Mouse (Mus musculus) retina, adult 2 months (tissue): ENCODE measurements at regions not wholly inside any gene's neighbourhood (a gene's known extent, or its start where the extent isn't known, plus 50 kb on each side); places are given as distances from the start of the nearest gene placed in this dataset.
A peak's percentile ranks its signal among the peaks of the same experiment; 100 is the strongest.

ENCODE experiments used
- DNase-seq: peaks from one replicate; pipeline ENCODE4 v3.0.0-alpha.2; 2012; ENCODE audit warnings: low read depth, low spot score

GRCm38 (mm10) chr1:193484977-193485376 lies 114.9 kb upstream of the Camk1g start:
- no peak for DNase-seq

GRCm38 (mm10) chr1:193477298-193477697 lies 107.2 kb upstream of the Camk1g start:
- no peak for DNase-seq

DNA sequence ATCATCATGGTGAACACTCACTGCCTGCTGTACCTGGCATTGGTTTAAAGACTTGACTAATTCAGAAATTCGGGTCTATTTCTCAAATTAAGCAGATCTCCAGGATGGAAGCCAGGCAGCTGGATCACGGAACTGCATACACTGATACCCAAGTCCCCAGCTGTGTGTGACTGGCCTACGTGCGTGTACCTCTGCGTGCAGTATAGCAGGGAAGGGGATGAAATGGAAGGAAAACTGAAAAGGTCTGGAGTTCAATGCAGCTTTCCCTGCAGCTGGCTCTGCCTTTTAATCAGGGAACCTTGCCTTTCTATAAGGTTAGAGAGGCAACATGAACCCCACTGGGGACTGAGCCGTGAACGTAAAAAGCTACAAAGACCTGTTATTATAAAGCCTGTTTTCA lies 106.7 kb upstream of the Camk1g start:
- no peak for DNase-seq

DNA sequence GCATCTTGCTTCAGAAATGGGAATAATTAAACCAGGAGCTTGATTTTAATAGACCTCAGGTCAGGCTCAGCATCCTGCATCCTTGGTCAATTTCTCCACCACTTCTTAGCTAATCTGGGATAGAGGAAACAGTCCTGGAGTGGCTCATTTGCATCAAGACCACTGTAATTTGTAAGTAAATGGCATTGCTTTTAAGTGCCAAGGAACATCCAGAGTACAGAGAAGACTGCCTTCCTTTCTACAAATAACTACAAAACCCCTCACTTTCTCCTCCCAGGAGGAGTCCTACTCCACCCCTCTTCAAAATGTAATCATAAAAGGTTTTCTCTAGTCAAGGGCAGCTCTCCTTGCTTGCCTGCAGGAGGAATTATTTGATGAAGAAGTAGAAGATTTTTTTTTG lies 96.2 kb upstream of the Camk1g start:
- DNase-seq: no peak

GRCm38 (mm10) chr1:193459735-193460134 lies 89.6 kb upstream of the Camk1g start:
- DNase-seq: no peak

DNA sequence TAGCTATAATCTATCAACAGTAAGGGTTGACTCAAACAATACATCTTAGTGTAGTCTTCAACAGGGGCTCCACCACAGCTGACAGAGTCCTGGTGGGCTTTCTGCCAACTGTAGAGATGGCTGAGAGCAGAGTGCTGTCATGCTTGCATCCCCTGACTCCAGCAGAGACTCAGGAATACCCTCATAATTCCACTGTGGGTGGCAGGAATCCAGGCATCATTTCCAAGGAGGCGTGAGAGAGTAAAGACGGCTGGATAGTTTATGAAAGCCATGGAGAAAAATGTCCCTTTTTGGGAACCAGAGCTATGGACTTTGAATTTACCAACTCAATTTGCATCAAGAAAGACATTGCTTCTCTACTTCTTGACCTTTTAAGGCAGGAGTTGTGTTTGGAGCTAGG lies 87.8 kb upstream of the Camk1g start:
- no peak for DNase-seq

DNA sequence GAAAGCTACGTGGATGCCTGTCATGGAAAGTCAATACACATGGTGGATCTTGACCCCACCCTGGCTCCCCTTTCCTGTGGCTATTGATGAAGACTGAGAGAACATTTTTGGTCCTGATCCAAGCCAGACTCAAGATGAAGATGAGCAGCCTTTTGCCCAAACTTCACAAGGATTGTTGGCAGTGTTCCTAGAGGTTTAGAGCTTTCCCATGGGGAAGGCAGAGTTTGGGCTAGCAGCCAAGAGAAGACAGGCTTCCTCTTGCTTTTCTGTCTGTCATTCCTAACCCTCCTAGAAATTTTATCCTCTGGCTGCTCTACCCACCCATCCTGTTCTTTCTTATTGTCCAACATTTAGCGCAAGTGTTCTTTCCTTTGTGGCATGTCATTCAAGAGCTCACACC lies 83.6 kb upstream of the Camk1g start:
- no peak for DNase-seq

DNA sequence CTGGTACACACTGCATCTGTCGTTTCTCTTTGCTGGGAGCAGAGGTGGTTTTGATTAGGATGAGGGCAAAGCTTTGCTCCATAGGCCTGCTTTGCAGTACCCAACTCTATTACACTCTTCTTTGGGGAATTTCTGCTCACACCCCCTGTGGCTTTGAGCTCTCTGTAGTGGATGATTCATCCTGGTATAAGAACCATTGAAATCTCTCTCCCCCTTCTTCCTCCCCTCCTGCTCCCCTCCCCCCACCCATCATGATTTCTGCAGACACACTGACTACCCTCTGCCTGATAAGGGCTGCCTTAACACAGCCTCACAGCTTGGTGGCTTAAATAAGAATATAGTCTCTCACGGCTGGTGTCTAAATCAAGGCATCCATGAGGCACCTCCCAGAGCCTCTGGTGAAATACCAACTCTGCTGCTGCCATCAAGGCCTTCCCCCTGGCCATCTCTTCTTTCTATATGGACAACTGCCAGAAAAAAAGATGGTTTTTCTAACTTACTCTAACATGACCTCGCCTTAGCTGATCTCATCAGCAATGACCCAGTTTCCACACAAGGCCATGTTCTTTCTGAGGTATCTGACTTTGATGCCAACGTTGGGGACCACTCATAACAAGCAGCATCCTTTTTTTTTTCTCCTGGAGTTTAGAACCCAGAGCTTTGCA lies 81.5 kb upstream of the Camk1g start:
- no peak for DNase-seq

DNA sequence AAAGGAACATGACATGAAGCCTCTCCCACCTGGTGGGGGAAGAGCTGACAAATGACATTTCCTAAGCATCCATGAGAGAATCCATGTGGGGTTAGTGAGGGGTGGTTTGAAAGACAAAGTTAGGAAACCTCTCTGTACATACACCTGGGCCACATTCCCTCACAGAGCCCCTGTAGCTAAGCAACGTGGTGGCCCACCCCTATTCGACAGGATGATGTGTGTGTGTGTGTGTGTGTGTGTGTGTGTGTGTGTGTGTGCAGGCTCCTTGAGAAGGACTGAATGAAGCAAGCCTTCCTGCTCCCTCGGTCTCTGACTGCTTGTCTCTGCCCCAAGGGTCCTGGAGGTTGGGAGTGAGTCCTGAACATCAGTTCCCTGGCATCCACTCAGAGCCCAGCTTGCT lies 80.7 kb upstream of the Camk1g start:
- no peak for DNase-seq

GRCm38 (mm10) chr1:193450201-193450600 lies 80.1 kb upstream of the Camk1g start:
- no peak for DNase-seq

DNA sequence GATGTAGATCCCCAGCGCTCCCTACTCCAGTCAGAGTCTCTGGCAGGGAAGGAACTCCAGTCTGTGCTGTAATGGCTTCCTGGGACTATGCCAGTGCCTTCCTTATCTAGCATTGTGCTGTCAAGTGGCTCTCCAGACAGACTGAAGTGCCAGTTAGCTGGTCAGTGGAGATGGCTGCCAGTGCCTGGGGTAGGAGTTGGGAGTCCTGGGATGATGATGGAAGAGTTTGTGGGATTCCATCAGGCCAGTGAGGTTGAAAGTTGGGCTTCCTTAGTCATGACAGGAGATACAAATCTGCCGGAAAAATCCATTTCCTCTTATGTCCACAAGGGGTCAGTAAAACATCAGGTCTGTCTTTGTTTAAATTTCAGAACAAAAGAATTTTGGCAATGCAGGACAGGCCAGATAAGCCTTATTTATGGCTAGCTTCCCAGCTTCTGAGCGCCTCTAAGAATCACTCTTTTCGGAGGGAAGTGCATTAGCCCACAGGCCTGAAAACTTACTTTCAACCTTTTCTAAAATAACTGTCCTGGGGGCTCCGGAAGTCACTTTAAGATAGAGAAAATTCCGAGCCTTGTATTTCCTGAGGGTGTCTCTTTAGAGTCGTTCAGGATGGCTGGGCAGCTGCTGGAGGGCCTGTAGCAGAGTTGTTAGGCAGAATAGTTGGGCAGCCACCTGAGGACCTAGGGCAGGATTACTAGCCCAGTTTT lies 79.5 kb upstream of the Camk1g start:
- DNase-seq: no peak

DNA sequence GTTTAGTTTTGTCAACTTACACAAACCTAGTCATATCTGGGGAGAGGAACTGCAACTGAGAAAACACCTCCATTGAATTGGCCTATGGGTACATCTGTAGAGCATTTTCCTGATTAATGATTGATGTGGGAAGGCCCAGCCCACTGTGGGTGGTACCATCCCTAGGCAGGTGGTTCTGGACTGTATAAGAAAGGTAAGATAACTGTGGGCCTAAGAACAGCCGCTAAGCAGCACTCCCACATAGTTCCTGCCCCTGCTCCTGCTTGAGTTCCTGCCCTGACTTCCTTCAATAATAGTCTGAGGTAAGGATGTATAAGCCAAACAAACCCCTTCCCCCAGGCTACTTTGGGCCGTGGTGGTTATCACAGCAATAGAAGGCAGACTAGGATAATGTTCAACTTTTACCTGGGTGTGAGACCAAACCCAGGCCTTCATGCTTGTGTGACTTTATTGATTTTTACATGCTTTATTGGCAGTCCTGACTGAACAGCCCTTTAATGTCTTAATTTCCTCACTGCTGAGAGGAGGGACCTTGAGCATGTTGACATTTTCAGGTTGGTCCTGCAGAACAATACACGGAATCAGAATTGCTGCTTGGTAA lies 78.8 kb upstream of the Camk1g start:
- DNase-seq: no peak

GRCm38 (mm10) chr1:193447647-193448046 lies 77.5 kb upstream of the Camk1g start:
- no peak for DNase-seq

GRCm38 (mm10) chr1:193443964-193444676 lies 74.0 kb upstream of the Camk1g start:
- no peak for DNase-seq

DNA sequence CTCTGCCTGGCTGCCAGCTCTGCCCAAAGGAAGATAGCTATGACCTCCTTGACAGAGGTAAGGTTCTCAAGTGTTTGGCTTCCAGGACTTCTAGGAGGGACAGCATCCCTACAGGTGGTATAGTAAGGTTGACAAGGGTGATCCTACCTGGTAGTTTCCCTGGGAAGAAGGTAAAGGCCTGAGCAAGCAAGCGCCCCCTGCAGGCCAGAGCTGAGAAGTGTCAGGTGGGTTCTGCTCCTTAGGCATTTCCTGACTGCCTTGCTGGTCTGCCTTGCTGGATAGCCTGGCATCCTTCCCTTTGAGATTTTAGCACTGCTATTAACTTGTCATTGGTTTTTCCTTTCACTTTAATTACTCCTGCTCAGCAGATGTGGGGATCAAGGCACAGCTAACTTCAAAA lies 70.4 kb upstream of the Camk1g start:
- DNase-seq: no peak

- DNase-seq: no peak
Observed at GRCm38 (mm10) chr1:193434281-193434680, 64.2 kb upstream of the Camk1g start.

DNA sequence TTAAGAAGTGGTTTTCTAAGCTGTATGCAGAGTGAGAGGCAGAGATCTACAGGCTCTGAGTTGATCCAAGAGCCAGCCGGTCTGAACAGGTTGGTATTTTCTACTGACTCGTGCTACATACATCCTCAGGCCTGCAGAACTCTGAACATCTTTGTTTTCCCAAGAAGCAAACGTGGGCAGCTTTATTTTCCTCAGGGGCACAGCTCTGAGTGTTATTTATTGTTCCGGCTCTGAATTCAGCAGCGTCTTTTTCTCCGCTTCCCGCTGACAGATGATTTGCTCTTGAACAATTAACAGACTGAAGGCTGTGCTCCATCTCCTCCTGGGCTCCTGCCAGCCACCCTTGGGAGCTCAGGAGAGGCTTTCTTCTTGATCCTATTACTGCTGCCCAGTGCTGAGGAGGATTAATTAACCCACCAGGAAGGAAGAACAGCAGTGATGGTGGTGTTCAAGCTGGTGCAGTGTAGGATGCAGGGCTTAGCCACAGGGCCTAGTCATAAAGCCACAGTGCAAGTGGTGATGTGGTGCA lies 63.5 kb upstream of the Camk1g start:
- DNase-seq: peak; percentile 37

DNA sequence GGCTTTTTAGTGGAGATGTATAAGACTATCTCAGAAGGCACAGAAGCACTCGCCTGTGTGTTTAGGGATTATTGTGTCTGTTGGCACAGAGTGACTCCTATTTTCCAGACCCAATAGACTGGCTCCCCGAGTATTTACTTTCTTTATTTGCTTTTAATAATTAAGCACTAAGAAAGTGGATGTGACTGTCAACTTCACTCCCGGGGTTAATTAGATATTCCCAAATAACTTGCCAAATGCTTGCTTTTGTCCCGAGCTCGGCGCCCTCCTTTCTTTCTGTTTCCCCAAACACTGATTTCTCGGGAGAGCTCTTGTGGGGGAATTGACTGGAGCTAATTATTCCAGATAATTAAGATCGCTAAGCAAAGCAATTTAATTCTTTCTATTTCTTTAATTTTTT lies 60.1 kb upstream of the Camk1g start:
- DNase-seq: no peak

DNA sequence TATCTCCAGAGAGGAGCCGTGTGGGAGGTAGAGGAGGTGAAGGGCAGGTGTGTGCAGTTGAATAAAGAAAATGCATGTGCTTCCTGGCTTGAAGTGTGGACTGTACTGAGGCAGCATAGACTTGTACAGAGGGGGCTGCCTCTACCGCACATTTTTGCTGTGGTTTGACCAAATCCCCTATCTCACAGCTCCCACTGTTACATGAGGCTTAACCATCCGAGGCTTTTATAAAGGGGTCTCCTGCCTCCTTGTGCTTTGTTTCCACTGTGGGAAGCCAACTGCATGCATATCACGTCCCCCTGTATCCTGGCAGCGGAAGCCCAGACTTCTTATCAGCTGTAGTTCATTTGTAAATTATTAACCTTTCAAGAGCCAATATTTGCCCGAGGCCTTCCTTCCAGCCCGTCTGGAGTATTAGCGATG lies 53.6 kb upstream of the Camk1g start:
- DNase-seq: no peak

- DNase-seq: no peak
Observed at GRCm38 (mm10) chr1:193422886-193423285, 52.8 kb upstream of the Camk1g start.

DNA sequence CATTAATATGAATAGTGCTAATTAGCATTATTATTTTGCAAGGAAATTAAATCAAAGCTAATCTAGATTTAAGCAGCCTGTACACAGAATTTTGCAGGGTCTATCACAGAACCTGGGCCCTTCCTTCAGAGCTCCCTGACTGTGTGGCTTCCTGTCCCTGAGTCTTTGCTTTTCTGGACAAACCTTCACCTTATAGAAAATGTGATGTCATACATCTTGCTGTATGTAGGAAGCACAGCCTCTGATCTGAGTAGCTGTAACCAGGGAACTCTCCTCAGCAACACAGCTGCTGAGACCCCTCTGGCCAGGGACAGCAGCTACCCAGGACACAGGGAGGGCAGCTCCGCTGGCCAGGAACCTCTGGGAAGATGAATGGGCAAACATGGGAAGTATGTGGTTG lies 51.7 kb upstream of the Camk1g start:
- no peak for DNase-seq

GRCm38 (mm10) chr1:193421414-193421813 lies 51.3 kb upstream of the Camk1g start:
- no peak for DNase-seq
